Mouse (Mus musculus) liver, embryonic 11.5 days (tissue): ENCODE measurements around the gene Ebf1. TPM values are rescaled to one million over a fixed set of nuclear protein-coding genes. Genes with fewer than 3 reads are reported as not detected.
A peak's percentile ranks its signal among the peaks of the same experiment; 100 is the strongest.
"Not testable (repeated sequence)": the region's sequence is repeated elsewhere in the genome, so short reads cannot be mapped to it uniquely, and the experiment has no call there.

Experiments used
- ATAC-seq: fragments of 200-750 bp; cut with Nextera tagmentation; replicated peaks from 2 replicates; pipeline ENCODE4 v1.8.0; 2017; ENCODE audit warnings: moderate number of reproducible peaks, mild to moderate bottlenecking, moderate TSS enrichment, moderate library complexity; ENCODE audit not compliant: low FRiP score
- DNase-seq: peaks from one replicate; pipeline ENCODE4 v3.0.0-alpha.2; 2017; ENCODE audit warnings: low spot score
- H3K27ac ChIP-seq: fragments of 300-500 bp; sonication (generic); 2 replicates; pipeline ENCODE4 v1.5.1; 2014; ENCODE audit warnings: mild to moderate bottlenecking, low read depth, low read length, control low read depth
- H3K27me3 ChIP-seq: fragments of 300-500 bp; sonication (generic); replicated peaks from 2 replicates; pipeline ENCODE4 v1.6.1; 2014; ENCODE audit warnings: low read length, mixed read lengths; ENCODE audit not compliant: control insufficient read depth, insufficient read depth
- H3K36me3 ChIP-seq: fragments of 300-500 bp; sonication (generic); 2 replicates; pipeline ENCODE4 v1.6.1; 2014; ENCODE audit warnings: mild to moderate bottlenecking, low read length, moderate library complexity, mixed read lengths; ENCODE audit not compliant: control insufficient read depth, insufficient read depth
- H3K4me1 ChIP-seq: fragments of 300-500 bp; sonication (generic); replicated peaks from 2 replicates; pipeline ENCODE4 v1.6.1; 2014; ENCODE audit warnings: low read length, mixed read lengths; ENCODE audit not compliant: control insufficient read depth, insufficient read depth
- H3K4me2 ChIP-seq: fragments of 300-500 bp; sonication (generic); 2 replicates; pipeline ENCODE4 v1.6.1; 2014; ENCODE audit warnings: mild to moderate bottlenecking, control low read depth, moderate library complexity
- H3K4me3 ChIP-seq: fragments of 300-500 bp; sonication (generic); 2 replicates; pipeline ENCODE4 v1.5.1; 2014; ENCODE audit warnings: low read depth, low read length, control low read depth
- H3K9ac ChIP-seq: fragments of 300-500 bp; sonication (generic); 2 replicates; pipeline ENCODE4 v1.6.1; 2014; ENCODE audit warnings: low read depth, low read length, control low read depth
- H3K9me3 ChIP-seq: fragments of 300-500 bp; sonication (generic); 2 replicates; pipeline ENCODE4 v1.6.1; 2016; ENCODE audit warnings: low read length, inconsistent platforms, mixed read lengths; ENCODE audit not compliant: control insufficient read depth
- WGBS: fragments of 180-500 bp; shearing (Covaris S2); extraction: QIAGEN DNeasy Blood & Tissue Kit; methylation state at CpG from one replicate; pipeline ENCODE4 v1.1.7; 2014; 5-methylcytosine and 5-hydroxymethylcytosine counted together
- polyA plus RNA-seq: library from polyadenylated mRNA; unstranded; fragments of >200 nt; fragmentation: Nextera tagmentation; extraction: Ambion mirVana; gene quantifications from 2 replicates; pipeline ENCODE4 v1.2.1, GENCODE M21; 2014

Gene Ebf1
- polyA plus RNA-seq: 0.75 and 0.99 TPM in 2 replicates

DNA sequence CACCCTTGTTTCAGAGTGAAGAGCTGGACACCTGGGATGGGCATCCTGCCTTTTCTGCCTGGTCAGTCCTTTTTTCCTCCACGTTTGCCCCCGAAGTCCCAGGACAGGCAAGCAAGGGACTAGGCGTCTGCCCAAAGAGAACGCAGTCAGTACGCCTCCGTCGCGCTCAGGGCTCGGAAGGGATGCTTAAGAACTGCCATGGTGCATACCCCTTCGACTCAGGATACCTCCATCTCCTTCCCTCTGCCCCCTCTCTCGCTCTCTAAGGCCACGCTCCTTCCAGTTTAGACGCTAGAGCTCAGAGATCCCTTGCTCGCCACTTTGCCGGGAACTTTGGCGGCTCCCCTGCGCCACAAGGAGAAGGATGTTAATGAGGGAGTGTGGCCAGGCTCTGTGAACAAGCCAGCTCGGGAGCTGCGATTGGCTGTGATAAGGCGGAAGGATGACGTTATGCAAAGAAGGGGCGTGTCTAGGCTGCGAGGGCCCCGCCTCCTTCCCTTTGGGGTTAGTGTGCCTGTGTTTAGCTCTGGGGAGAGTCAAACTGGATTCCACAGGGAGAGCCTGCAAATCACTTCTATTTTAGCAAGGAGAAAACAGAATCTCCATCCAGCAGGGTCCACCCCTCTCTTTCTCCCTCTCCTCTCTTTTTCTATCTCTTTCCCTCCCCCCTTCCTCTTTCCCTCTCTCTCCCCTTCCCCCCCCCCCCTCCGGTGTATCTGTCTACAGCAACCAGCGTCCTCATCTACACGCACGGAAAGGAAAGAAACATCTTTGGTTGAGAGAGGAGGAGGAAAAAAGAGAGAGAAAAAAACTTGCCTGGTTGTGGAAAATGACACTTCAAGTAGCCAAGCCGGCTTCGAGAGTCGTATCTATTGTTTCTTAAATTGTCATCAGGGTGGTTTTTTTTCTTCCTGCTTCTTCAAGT lies at the start of gene Ebf1:
Ebf1 (plus strand) TSS at position 530 of the 925 bp plus-strand sequence.
- H3K36me3 ChIP-seq: no peaks in the 10 kb centered on the region
- H3K27ac ChIP-seq: no peak within 1 kb of the TSS
- 0 out of 2 replicates have a peak, but pooled peaks cover 3% of the 10 kb centered on the region for H3K4me1 ChIP-seq
- no peak within 1 kb of the TSS for H3K9ac ChIP-seq
- peak within 1 kb of the TSS; percentile 71 for H3K4me2 ChIP-seq
- peaks cover 97% of the 10 kb centered on the region for H3K27me3 ChIP-seq
- peak; percentile 97 for ATAC-seq
- WGBS: under 1% methylated on average over 30 of the region's 31 CpGs
- no peaks in the 10 kb centered on the region for H3K9me3 ChIP-seq
- peak within 1 kb of the TSS; percentile 46 for H3K4me3 ChIP-seq
- DNase-seq: peak; percentile 80

DNA sequence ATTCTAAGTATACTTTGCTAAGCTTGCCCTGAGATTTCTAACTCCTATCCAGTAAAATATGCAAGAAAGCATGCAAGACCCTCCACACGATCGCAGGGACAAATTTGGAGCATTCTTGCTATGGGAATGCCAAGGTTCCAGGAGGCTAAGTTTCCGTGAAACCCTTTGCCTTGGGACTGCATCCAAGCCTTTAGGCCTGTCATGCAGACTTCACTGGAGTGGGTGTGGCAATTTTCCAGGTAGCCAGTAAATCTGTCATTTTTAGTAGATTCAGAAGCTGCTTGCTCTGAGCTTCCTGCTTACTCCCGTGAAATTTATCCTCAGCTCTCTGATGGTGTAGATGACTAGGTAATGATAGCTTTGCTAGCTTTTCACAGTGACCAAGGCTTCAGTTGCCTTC lies 46.8 kb upstream of the Ebf1 start:
- not testable (repeated sequence) for DNase-seq, H3K4me3 ChIP-seq, H3K9me3 ChIP-seq, H3K4me2 ChIP-seq, H3K27me3 ChIP-seq, H3K27ac ChIP-seq, H3K9ac ChIP-seq, ATAC-seq, H3K4me1 ChIP-seq
- 94% methylated on average over 4 of the region's 4 CpGs for WGBS
- peaks cover 22% of the 10 kb centered on the region for H3K36me3 ChIP-seq

DNA sequence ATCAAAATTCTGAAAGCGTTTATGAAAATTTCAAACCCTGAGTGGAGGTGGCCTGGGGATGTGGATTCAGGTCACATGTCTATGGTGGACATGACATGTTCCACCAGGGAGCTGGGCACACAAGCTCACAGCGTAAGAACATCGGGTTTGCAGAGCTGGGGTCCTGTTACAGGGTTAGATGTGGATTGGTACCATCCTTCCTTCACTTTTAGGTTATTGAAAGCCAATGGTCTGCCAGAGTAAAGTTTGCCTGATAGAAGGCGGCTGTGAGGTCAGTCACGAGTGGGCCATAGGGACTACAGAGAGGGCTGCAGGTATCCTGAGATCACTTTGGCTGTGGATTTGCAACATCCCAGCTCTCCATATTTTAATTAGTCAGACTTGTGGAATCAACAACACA lies 44.3 kb upstream of the Ebf1 start:
- DNase-seq: peak; percentile 22
- Histone ChIP-seq H3K27ac (no peak overlapping the region), H3K27me3 (no peaks in the 10 kb centered on the region), H3K9ac (no peak overlapping the region), H3K36me3 (peaks cover 5% of the 10 kb centered on the region; the same call in 1 of the 2 replicates), H3K4me3 (no peak overlapping the region), H3K4me2 (no peak overlapping the region), H3K4me1 (no peaks in the 10 kb centered on the region), H3K9me3 (no peaks in the 10 kb centered on the region; the same call in 1 of the 2 replicates)
- WGBS: 86% methylated on average over 5 of the region's 5 CpGs
- ATAC-seq: no peak

DNA sequence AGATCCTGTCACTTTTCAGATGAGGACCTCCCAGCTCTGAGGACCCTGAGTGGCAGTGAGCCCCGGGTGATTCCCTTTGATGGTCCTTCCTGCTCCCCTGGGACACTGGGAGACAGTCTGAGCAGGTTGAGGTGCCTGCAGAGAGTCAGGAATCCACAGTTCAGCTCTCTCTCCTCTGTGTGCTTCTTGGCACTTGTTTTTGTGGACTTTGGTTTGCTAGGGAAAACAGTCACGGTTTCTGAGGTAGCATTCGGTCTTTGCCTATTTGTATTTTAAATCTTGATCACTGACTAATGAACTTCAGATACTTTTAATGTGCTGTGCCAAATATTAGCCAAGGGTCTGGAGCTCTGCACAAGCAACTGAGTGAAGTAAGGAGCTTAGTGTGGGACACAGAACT lies 43.7 kb upstream of the Ebf1 start:
- peaks cover 5% of the 10 kb centered on the region; the same call in 1 of the 2 replicates for H3K36me3 ChIP-seq
- H3K27me3 ChIP-seq: no peaks in the 10 kb centered on the region
- no peak overlapping the region for H3K27ac ChIP-seq
- H3K9ac ChIP-seq: no peak overlapping the region
- H3K4me2 ChIP-seq: no peak overlapping the region
- no peak overlapping the region for H3K4me3 ChIP-seq
- DNase-seq: peak; percentile 12
- H3K9me3 ChIP-seq: no peaks in the 10 kb centered on the region; the same call in 1 of the 2 replicates
- no peak for ATAC-seq
- no peaks in the 10 kb centered on the region for H3K4me1 ChIP-seq
- WGBS: 83% methylated on average over 3 of the region's 3 CpGs

DNA sequence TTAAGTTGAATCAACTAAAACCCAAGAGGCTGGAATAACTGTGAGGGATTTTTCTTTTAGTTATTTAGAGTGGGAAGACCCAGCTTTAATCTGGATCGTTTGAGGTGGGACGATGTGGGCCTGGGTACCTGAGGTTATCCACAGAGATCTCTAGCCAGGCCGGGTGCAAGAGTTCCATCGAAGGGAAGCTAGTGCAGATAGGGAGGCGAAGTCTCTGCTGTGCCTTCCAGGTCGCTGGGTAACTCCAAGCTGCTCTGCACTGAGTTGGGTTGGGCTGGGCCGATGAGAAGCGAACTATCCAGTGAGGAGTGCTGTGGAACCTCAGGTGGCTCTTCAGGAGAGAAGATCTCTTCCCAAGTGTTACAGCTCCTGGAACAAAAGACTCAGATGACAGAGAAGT lies 42.7 kb upstream of the Ebf1 start:
- Histone ChIP-seq H3K36me3 (peaks cover 2% of the 10 kb centered on the region; the same call in 1 of the 2 replicates), H3K4me3 (no peak overlapping the region)
- ATAC-seq: no peak

DNA sequence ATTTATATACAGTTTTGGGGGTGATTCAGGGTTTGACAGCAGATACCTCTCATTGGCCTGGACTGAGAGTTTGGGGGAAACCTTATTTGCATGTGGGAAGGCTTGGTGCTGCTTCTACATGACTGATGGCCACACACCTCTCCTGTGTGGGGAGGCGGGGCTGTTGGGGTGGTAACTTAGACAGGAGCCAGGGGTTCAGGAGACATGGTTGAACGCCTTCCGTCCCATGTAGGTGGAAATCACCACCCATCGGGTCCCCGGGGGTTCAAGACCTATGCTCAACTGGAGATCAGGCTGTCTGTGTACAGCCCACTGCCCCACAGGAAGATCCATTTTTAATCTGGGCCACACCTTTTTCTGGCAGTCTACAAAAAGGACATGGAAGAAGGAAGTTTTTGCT lies 42.3 kb upstream of the Ebf1 start:
- no peaks in the 10 kb centered on the region for H3K27me3 ChIP-seq
- ATAC-seq (no peak), DNase-seq (peak; percentile 25)
- WGBS: 81% methylated on average over 5 of the region's 5 CpGs
- no peak overlapping the region for H3K9ac ChIP-seq
- no peaks in the 10 kb centered on the region for H3K4me1 ChIP-seq
- no peaks in the 10 kb centered on the region for H3K9me3 ChIP-seq
- H3K36me3 ChIP-seq: no peaks in the 10 kb centered on the region
- H3K4me2 ChIP-seq: no peak overlapping the region
- no peak overlapping the region for H3K27ac ChIP-seq
- H3K4me3 ChIP-seq: no peak overlapping the region

More for the DNA sequence above, 42.7 kb upstream of the Ebf1 start:
- DNase-seq: peak; percentile 28
- no peaks in the 10 kb centered on the region for H3K27me3 ChIP-seq
- no peak overlapping the region for H3K4me2 ChIP-seq
- no peak overlapping the region for H3K27ac ChIP-seq
- no peaks in the 10 kb centered on the region for H3K4me1 ChIP-seq
- no peak overlapping the region for H3K9ac ChIP-seq
- 90% methylated on average over 8 of the region's 8 CpGs for WGBS
- H3K9me3 ChIP-seq: no peaks in the 10 kb centered on the region; the same call in 1 of the 2 replicates

DNA sequence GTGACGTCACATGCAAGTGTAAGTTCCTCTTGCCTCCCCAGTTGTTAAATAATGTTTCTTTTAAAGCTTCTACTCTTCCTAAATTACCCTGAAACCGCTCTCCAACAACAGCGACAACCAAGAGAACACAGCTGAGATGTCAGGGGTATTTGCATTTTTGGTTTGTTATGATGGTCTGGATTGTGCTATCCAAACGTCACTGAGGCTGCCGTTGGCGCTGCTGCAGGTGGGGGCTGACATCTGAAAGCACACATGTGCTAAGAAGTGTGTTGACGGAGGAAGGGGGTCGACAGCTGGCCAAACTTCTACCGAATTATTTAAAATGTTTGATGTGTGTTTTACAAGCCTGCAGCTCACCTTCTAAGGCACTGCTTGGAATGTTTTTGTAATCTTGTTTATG lies 39.2 kb upstream of the Ebf1 start:
- no peaks in the 10 kb centered on the region for H3K4me1 ChIP-seq
- DNase-seq: no peak
- H3K27me3 ChIP-seq: no peaks in the 10 kb centered on the region
- H3K4me3 ChIP-seq: no peak overlapping the region
- ATAC-seq: no peak
- H3K9ac ChIP-seq: no peak overlapping the region
- H3K4me2 ChIP-seq: no peak overlapping the region
- no peaks in the 10 kb centered on the region for H3K9me3 ChIP-seq
- WGBS: 75% methylated on average over 9 of the region's 9 CpGs
- no peak overlapping the region for H3K27ac ChIP-seq
- H3K36me3 ChIP-seq: no peaks in the 10 kb centered on the region

DNA sequence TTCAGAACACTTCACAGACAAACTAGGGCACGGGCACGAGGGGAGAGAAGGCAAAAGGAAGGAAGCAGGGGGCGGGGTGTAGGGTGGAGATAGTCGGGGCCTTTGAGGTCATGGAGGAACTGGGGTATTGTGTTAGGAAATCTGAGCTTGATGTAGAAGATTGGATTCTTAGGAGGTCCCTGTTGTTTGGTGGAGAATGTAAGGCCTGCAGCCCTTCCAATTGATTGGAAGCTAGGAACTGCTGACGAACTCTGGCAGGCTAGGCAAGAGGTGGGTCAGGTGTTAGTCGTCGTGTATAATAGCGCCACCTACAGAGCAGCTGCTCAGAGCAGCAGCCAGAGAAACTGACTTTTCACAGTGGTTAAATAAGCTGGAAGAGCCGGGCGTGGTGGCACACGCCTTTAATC lies 35.8 kb upstream of the Ebf1 start:
- ATAC-seq (peak; percentile 66), DNase-seq (no peak)
- H3K27ac ChIP-seq: no peak overlapping the region
- H3K4me1 ChIP-seq: no peaks in the 10 kb centered on the region
- peak overlapping the region; percentile 23; the same call in 1 of the 2 replicates for H3K4me2 ChIP-seq
- H3K36me3 ChIP-seq: no peaks in the 10 kb centered on the region
- H3K9ac ChIP-seq: no peak overlapping the region
- H3K9me3 ChIP-seq: no peaks in the 10 kb centered on the region
- WGBS: 20% methylated on average over 11 of the region's 11 CpGs
- no peaks in the 10 kb centered on the region for H3K27me3 ChIP-seq
- H3K4me3 ChIP-seq: no peak overlapping the region
